Mouse (Mus musculus): ENCODE data around the gene Cntn6.

The Cntn6 gene

DNA sequence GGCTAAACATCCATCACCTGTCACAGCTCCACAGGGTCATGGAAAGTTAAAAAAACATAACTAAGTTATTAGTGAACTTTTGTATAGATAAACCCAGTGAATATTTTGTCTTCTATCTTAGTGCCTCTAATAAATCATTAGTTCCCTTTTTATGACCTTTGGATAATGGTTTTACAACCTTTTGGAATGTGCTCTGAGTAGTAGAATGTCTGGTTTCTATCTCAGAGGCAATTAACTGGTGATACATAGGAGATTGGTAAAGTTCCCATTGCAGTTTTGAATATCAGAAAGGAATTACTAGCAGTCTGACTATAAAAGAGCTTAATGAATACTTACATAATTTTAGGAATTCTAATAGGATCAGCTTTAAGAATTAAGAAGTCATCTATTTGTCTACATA is 265.5 kb downstream of the Cntn6 start:
- in situ Hi-C loops (cut with MseI, MboI) = no loop called here

DNA sequence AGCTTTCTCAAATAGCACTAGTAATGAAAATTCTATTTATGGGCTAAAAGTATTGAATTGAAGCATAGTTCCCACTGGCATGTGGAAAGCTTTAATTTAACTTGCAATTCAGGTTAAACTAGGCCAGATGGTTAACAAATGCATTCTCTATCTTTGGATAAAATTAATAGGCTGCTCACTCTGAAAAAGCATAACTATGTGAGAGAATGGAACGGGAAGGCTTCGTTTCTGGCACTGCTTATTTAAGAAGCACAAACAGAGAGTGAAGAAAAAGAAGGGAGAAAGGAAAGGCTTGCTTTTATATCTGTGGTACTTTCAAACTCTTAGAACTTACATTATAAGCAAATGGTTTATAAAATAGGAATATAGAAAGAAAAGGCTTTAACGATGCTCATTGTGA is 268.6 kb downstream of the Cntn6 start:
- in situ Hi-C loops (cut with MseI, MboI) = no loop called here

- in situ Hi-C loops (cut with MseI, MboI) = no loop called here
These were observed 291.3 kb downstream of the Cntn6 start for GRCm38 (mm10) chr6:104783891-104784290.

GRCm38 (mm10) chr6:104787502-104787901 is 294.9 kb downstream of the Cntn6 start:
- in situ Hi-C loops (cut with MseI, MboI) = no loop called here

DNA sequence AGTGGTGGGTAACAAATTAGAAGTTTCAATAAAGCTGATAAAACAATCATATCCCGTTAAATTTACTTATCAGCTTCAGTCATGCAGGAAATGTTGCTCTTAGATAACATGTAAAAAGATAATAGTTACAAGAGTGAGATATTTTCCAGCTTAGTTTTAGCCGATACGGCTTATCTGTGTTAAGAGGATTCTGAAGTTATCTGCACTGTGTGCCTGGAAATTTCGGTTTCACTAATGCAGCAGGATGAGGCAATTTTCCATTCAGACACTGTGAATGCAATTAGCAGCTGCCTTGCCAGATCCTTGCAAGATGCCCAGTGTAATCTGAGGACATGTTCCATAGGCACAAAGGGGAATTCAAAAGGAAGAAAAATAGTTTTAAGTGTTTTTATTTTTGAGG is 315.9 kb downstream of the Cntn6 start:
- in situ Hi-C loops (cut with MseI, MboI) = no loop called here

DNA sequence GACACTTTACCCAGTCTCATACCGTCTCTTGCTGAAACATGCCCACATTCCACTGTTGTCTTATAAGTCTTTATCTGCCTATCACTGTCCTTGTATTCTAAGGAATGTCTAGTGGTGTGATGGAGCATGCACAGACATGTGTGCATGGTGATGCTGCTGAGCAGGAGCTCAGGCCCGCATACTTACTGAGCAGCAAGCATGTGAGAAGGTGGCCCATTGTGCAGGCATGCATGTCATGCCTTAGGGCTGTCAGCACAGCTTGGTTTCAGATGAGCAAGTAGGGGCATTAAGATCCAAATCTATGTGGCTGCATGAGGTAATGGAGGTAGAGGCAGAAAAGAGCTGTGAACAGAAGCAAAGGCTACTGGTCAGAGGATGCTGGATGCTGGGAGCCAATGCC is 323.0 kb downstream of the Cntn6 start:
- in situ Hi-C loops (cut with MseI, MboI) = no loop called here

DNA sequence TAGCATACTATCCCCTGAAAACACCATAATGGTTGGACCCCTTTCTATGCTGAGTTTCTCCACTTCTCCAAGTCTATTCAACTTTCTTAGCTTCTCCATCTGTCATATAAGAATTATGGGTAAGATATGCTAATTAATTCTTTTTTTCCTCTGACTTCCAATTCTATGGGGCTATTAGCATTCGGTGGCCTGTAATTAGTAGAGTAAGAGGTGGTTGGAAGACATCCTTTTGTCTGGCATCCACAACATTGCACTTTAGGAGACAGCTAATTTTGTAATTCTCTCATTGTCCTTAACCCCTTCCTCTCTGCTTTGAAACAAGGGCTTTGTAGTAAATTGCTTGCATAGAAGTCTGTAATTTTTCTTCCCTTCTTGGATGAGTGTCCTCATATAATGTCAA is 387.1 kb downstream of the Cntn6 start:
- in situ Hi-C loops (cut with MseI, MboI) = no loop called here

DNA sequence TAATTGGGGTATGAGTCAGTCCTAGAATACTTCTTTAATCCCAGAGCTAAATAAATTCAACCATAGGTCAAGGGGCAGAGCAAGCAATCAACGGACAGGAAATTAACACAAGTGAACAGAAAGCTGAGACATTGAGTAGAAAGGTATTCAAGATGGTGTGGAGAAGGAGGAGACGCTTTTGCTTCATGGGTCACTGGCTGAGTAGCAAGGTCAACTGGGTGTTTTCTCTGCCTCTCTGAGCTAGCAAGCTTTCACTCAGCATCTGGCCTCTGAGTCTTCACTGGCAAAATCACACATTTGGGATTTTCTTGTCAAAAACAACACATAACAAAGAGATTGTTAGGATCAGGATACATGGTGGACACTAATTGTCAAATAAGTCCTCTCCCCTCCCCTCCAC is 391.4 kb downstream of the Cntn6 start:
- in situ Hi-C loops (cut with MseI, MboI) = no loop called here

DNA sequence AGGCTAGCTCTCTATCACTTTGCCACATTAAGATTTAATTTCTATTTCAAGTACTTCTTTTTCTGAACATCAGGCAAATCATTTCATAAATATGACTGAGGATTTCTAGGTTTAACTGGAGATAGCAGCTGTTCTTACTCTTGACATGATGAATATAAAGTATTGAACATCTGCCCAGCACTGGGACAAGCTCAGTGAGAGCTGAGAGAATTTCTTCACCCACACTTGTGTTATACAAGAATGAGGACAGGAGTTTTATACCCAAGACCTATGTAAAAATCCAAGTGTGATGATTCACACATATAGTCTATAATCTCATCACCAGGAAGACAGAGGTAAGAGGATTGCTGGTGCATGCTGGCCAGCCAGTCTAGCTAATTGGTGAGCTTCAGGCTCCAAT is 393.2 kb downstream of the Cntn6 start:
- in situ Hi-C loops (cut with MseI, MboI) = no loop called here

DNA sequence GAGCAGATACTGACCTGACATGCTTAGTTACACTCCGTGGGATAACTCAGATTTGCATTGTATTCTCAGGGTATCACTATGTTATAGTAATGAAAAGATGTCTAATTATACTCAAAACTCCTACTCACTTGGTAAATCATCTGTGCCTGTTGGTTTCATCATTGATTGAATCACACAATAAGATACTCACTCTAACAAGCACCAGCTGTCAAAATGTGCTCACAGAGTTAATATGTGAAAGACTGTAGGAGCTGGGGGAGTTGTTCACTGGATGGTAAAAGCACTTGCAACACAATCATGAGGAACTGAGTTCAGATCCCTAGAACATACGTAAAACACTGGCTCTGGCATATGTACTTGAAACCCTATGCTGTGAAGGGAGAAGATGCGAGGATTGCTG is 398.5 kb downstream of the Cntn6 start:
- in situ Hi-C loops (cut with MseI, MboI) = no loop called here

Data from mouse trophoblast stem cell (cell line).